Mouse (Mus musculus): ENCODE data around the gene Timm22.

Gene Timm22

DNA sequence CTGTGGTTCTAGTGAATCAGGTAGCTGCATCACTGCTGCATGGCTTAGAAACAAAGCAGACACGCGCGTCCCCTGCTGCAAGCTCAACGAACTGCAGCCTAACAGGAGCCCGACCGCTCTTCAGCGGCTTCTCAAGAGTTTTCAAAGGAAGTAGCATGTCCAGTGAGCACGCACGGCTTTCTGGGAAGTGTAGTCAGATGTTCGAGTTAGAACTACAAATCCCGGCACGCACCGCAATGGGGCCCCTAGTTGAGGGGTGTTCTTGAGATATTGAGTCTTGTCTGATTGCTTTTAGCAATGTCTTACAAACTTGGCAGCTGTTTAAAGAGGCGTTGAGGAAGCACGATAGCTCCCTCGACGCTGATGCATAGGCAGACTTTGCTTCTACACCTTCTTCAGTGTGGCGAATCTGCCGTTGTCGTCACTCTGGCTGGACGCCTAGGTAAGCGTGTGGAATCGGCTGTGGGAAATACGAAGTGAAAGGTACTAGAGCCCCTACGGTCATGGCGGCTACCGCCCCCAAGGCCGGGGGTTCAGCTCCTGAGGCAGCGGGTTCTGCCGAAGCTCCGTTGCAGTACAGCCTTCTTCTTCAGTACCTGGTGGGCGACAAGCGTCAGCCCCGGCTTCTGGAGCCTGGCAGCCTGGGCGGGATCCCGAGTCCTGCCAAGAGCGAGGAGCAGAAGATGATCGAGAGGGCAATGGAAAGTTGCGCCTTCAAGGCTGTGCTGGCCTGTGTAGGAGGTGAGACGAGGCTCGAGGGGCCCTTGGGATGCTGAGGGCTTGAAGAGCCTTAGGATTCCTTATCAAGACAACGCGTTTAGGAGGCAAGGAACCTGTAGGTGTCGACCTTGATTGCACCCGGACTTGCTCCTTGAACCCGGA is at the start of gene Timm22:
TSS of gene Timm22 (plus strand) at position 251 of the 882 bp plus-strand sequence.
- in situ Hi-C loops (cut with MboI; ENCODE audit: low pct_unique_long_range_greater_than_20kb in 1 of 2, low sequenced_read_pairs in 2 of 2, unreplicated experiment in 1 of 2): loop anchor here (10.0 kb wide), 1 partner anchor 322 kb away; no protein-coding TSS in a partner anchor

DNA sequence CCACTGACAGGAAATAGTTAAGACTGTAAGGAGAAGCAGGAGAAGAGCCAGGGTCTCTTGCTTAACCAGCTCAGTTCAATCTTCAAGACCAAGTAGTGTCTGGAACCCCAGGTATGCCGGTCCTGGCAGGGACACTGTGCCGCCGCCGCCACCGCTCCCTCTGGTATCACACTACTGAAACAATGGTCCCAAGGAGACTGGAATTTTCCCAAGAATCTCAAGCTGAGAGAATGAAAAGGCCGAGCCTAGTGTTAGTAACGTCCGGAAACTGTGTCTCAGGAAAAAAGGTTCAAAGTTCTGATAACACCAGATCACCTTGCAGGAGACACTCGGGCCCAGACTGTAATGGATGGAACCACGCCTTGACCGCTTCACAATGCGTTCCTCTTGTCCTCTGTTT is 49.3 kb upstream of the Timm22 start:
- in situ Hi-C loops (cut with MboI; ENCODE audit: low pct_unique_long_range_greater_than_20kb in 1 of 2, low sequenced_read_pairs in 2 of 2, unreplicated experiment in 1 of 2): no loop called here

DNA sequence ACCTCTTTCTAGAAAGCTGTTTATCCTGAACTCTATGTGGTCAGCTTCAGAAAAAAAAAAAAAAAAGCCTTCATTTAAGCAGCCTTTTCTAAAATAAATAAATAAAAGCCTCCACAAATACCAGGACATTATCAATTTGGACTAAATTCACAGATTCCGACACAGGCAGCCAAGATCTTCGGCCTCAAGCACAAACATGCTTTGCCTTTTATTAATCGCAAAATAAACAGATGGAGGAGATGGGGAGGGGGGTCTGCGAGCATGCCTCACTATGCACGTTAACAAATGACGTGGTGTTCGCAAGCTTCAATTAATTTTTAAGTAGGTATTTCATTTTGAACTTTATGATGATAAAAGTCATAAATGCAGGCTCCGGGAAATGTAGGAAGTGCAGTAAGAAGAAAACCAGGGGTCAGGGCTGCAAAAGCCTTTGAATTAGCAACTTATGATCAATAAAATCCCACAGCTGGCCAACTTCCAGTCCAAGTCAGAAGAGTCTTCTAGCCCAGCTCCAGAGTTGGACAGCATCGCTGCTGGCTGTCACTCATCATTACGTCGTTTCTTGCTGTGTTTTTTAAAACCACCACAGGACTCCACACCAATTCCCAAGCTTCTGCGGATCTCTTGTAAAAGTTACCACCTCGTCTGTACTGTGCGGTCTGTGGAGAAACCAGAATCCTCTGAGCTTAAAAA is 48.0 kb upstream of the Timm22 start:
- in situ Hi-C loops (cut with MboI; ENCODE audit: low pct_unique_long_range_greater_than_20kb in 1 of 2, low sequenced_read_pairs in 2 of 2, unreplicated experiment in 1 of 2): no loop called here

DNA sequence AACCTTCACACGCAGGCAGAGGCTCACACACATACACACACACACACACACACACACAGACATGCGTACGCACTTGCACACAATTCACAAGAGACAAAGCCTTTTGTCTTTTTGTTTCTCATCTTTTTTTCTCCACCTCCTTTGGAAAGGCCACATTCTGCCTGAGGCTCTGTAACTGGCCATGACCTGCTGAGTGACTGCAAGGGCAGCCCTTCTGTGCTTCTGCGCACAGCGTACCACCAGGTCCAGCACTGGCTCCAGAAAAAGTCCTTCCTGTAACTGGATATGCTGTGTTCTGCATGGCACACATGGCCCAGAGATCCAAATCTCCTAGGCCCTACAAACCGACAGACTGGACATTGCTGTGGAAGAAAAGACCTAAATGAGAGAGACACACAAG is 46.5 kb upstream of the Timm22 start:
- in situ Hi-C loops (cut with MboI; ENCODE audit: low pct_unique_long_range_greater_than_20kb in 1 of 2, low sequenced_read_pairs in 2 of 2, unreplicated experiment in 1 of 2): no loop called here

GRCm38 (mm10) chr11:76361422-76361821 is 45.3 kb upstream of the Timm22 start:
- in situ Hi-C loops (cut with MboI; ENCODE audit: low pct_unique_long_range_greater_than_20kb in 1 of 2, low sequenced_read_pairs in 2 of 2, unreplicated experiment in 1 of 2): no loop called here

DNA sequence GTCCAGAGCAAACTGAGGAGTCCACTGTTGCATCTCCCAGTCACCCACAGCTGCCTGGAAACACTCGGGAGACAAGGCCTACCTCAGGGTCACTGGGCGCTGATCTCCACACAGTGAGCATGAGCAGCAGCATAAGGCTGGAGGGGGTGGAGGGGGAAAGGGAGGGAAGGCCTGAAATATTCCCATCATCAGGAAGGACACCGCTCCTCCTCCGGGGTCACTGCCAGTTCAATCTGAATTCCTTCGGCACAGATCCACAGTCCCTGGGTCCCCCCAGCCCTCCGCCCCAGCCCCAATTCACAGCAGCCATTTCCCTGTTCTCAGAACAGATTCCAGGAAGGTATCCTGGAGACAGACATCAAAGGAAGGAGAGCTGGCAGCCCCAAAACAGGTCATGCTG is 43.6 kb upstream of the Timm22 start:
- in situ Hi-C loops (cut with MboI; ENCODE audit: low pct_unique_long_range_greater_than_20kb in 1 of 2, low sequenced_read_pairs in 2 of 2, unreplicated experiment in 1 of 2): no loop called here

GRCm38 (mm10) chr11:76363636-76364035 is 43.1 kb upstream of the Timm22 start:
- in situ Hi-C loops (cut with MboI; ENCODE audit: low pct_unique_long_range_greater_than_20kb in 1 of 2, low sequenced_read_pairs in 2 of 2, unreplicated experiment in 1 of 2): no loop called here

DNA sequence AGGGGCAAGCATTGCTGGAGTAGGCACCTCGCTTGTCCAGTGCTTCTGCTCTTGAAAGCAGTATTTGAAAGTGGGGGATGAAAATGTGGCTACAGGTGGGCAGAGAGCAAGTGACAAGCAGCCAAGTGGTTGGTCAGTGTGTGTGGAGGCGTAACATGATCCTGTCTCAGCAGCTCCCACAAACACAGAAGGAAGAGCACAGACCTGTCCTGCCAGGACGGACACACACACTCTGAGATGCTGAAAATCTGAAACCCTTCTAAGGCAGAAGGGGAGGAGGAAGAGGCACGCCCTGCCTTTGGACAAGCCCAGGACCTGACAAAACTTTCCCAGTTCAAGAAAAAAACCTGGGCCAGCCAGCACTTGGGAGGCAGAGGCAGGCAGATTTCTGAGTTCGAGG is 42.7 kb upstream of the Timm22 start:
- in situ Hi-C loops (cut with MboI; ENCODE audit: low pct_unique_long_range_greater_than_20kb in 1 of 2, low sequenced_read_pairs in 2 of 2, unreplicated experiment in 1 of 2): no loop called here

DNA sequence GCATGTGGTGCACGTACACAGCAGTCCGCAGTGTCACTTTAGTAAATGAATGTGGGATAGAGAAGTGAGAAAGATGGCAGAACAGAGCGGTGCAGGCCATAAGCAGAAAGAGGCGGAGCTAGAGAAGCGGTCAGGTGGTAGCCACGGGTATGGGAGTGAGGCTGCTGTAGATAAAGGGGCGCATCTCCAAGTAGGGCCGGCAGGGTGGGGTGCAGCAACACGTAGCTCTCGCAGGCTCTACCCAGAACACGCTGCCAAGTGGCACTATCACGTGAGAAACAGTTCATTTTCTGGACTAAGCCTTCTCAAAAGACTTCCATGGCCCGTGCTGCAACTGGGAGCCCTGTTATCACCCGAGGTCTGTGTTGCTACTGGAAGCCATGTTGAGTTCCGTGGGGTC is 40.0 kb upstream of the Timm22 start:
- in situ Hi-C loops (cut with MboI; ENCODE audit: low pct_unique_long_range_greater_than_20kb in 1 of 2, low sequenced_read_pairs in 2 of 2, unreplicated experiment in 1 of 2): no loop called here

- in situ Hi-C loops (cut with MboI; ENCODE audit: low pct_unique_long_range_greater_than_20kb in 1 of 2, low sequenced_read_pairs in 2 of 2, unreplicated experiment in 1 of 2): no loop called here
These were observed 36.3 kb upstream of the Timm22 start for GRCm38 (mm10) chr11:76370491-76370890.

GRCm38 (mm10) chr11:76372120-76372519 is 34.6 kb upstream of the Timm22 start:
- in situ Hi-C loops (cut with MboI; ENCODE audit: low pct_unique_long_range_greater_than_20kb in 1 of 2, low sequenced_read_pairs in 2 of 2, unreplicated experiment in 1 of 2): no loop called here

DNA sequence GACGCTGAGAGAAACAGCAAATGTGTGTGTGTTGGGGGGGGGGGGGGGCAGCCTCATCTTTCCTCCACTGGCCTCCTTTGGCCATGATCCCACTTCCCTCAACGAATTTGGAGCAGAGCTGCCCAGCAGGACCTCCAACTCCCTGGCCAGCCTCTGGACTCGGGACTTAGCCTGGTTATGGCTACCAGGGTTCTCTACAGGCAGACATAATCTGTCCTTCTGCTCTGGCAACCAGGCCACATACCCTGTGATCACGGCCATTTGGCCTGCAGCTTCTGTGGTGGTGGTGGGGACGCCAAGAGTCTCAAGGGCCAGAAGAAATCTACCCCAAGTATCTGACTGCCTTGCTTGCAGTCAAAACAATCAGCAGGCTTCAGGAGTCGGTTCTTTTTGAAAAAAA is 34.2 kb upstream of the Timm22 start:
- in situ Hi-C loops (cut with MboI; ENCODE audit: low pct_unique_long_range_greater_than_20kb in 1 of 2, low sequenced_read_pairs in 2 of 2, unreplicated experiment in 1 of 2): no loop called here

DNA sequence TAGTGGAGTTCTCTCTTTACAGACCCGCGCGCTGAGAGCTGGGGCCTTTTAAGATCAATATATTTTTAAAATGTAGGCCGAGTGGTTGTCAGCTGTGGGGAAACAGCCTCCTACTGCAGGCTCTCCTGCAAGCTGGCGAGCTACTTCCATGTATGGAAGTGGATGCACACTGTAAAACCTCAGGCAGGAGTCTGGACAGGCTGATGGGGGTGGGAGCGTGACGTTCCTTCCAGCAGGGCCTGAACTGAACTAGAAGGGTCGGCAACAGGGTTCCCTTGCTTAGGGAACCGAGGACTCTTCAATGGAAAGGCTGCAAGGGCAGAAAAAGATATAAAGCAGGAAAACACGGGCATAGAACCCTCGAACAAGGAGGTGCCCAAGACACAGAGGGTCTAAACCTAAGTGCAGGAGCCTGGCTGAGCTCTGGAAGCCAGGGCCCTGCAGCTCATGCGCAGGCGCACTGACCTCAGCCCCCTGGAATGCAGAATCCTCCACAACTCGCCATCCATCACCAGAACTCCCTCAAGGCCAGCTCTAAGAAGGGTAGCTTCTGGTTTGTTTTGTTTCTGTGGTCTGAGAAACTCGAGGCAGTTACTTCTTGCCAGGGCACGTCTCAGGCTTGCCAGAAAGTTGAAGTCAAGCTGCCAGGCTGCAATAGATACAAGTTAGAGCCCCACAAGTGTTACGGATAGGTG is 32.1 kb upstream of the Timm22 start:
- in situ Hi-C loops (cut with MboI; ENCODE audit: low pct_unique_long_range_greater_than_20kb in 1 of 2, low sequenced_read_pairs in 2 of 2, unreplicated experiment in 1 of 2): no loop called here

- in situ Hi-C loops (cut with MboI; ENCODE audit: low pct_unique_long_range_greater_than_20kb in 1 of 2, low sequenced_read_pairs in 2 of 2, unreplicated experiment in 1 of 2): no loop called here
These were observed 30.3 kb upstream of the Timm22 start for GRCm38 (mm10) chr11:76376425-76376824.

DNA sequence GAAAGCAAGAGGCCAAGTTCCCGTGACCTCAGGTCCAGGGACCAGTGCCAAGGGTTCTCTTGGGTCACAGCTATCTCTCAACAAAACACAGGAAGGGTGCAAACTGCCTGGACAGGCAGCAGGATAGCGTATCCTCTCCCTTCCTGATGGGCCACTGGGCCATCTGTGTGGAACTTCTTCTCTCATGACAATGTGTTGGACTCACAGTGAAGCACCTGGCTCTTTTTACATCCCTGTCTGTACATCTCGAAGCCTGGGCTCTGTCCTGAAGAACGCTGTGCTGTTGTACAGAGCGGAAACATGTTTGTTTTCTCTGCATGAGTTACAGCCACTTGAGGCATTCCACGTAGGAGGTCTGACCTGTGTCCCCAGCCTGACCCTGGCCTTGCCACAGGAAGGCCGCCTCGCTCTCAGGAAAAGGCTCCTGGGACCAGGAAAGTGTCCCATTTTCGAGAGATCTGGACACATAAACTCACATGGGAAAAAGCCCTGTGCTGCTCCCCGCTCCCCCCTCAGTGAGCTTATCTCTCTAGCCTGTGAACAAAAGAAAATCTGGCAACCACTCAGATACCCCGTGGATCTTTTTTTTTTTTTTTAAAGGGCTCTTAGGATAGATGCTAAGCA is 26.7 kb upstream of the Timm22 start:
- in situ Hi-C loops (cut with MboI; ENCODE audit: low pct_unique_long_range_greater_than_20kb in 1 of 2, low sequenced_read_pairs in 2 of 2, unreplicated experiment in 1 of 2): no loop called here

DNA sequence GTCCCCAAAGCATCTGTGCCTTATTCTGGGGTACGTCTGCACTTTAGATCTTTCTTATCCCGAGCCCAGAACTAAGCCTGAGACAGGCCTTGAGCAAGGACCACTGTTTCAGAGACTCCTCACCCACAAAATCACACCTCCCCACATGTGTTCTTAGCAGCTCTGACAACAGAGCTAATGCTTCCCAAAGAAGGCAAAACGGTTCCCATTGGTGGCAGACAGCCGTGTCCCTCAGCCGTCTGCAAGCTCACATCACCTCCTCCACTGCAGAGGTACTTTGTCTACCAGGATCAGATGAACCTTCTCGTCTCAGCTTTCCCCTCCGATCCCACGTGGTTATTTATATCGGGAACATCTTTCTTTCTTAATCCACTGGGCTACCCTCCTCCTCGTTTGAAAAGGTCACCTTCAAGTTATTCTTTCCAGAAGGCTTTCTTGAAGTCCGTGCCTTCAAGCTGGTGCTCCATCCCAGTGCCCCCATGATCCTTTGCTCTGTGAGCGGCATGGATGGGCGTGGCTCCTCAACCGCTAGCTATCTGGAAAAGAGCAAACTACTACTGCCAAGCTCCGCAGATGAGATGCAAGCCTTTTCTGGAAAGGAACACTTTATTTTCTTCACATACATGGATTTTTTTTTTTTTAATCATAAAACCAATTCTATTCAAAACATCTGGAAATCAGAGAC is 25.4 kb upstream of the Timm22 start:
- in situ Hi-C loops (cut with MboI; ENCODE audit: low pct_unique_long_range_greater_than_20kb in 1 of 2, low sequenced_read_pairs in 2 of 2, unreplicated experiment in 1 of 2): no loop called here

DNA sequence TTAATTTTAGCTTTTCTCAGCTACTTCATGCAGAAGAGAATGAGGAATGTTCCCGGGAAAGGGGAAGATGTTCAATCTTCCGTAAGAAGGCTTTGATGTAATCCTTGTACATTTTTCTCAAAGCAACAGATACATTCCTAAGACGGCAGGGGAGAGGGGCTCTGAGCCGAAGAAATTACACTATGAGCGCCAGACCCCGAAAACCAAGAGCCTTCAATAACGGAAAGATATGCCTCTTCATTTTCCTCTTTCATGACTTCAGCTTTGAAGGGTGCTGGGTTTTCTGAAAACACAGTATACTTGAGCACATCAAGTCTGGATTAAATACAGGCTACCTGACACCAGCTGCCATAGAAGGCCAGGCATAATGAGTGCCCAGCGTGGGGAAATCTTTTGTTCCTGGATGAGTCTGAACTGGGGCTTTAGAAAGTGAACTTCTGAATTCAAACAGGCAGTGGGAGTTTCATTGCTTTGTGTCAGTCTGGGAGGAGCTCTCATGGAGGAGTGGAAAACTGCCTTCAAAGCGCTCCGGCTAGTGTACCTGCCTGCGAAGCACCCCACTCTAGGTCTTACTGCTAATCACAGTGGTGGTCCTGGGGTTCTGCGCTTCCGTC is 23.9 kb upstream of the Timm22 start:
- in situ Hi-C loops (cut with MboI; ENCODE audit: low pct_unique_long_range_greater_than_20kb in 1 of 2, low sequenced_read_pairs in 2 of 2, unreplicated experiment in 1 of 2): no loop called here

DNA sequence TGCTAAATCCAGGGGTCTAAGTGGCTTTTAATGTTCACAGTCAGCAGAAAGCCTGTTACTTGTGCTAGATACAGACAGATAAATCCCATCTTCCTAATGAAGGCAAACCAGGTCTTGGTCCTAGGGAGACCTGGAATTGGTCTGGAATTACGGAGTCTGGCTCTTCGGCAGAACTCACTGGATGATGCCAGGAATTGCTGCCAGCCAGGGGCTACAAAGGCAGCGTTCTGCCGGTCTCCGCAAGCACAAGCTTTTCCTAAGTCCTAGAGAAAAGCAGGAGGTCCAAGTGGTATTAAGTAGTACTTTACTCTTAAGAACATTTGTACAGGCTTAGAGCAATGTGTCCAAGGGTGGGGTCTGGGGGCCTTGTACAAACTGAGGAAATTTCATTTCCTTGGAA is 22.4 kb upstream of the Timm22 start:
- in situ Hi-C loops (cut with MboI; ENCODE audit: low pct_unique_long_range_greater_than_20kb in 1 of 2, low sequenced_read_pairs in 2 of 2, unreplicated experiment in 1 of 2): no loop called here
